Mouse (Mus musculus): ENCODE measurements around the gene Lrrc46. TPM values are rescaled to one million over a fixed set of nuclear protein-coding genes. Genes with fewer than 3 reads are reported as not detected.
A peak's percentile ranks its signal among the peaks of the same experiment; 100 is the strongest.

Gene Lrrc46
- total RNA-seq, 2 experiments from 2014 or later = 0.76 to 0.85 TPM

- DNase-seq = no peak
Measured at GRCm38 (mm10) chr11:97049492-97050085, 8.4 kb upstream of the Lrrc46 start.

GRCm38 (mm10) chr11:97048090-97048650 is 7.0 kb upstream of the Lrrc46 start:
- DNase-seq = no peak

GRCm38 (mm10) chr11:97045861-97046260 is 4.7 kb upstream of the Lrrc46 start:
- DNase-seq = no peak

GRCm38 (mm10) chr11:97044902-97045301 is 3.7 kb upstream of the Lrrc46 start:
- no peak for DNase-seq

- DNase-seq = no peak
Measured at GRCm38 (mm10) chr11:97040301-97041021, 746 bp downstream of the Lrrc46 start.

GRCm38 (mm10) chr11:97038881-97039280 is 2.3 kb downstream of the Lrrc46 start:
- DNase-seq = no peak

GRCm38 (mm10) chr11:97036141-97036540 is 5.1 kb downstream of the Lrrc46 start:
- DNase-seq = no peak

GRCm38 (mm10) chr11:97033781-97034180 is 7.4 kb downstream of the Lrrc46 start:
- no peak for DNase-seq

- DNase-seq = no peak
Measured at GRCm38 (mm10) chr11:97032499-97032898, 8.7 kb downstream of the Lrrc46 start.

GRCm38 (mm10) chr11:97031977-97032376 is 9.2 kb downstream of the Lrrc46 start:
- no peak for DNase-seq

- no peak for DNase-seq
Measured at GRCm38 (mm10) chr11:97030426-97030825, 10.8 kb downstream of the Lrrc46 start.

- peak; percentile 75 to 79 for DNase-seq
Measured at GRCm38 (mm10) chr11:97029686-97030417, 11.4 kb downstream of the Lrrc46 start, which contains the start of gene Scrn2. Gene Scrn2 (plus strand): TSS chr11:97029938.

- peak; percentile 78 for DNase-seq
Measured at GRCm38 (mm10) chr11:97025721-97026344, 15.4 kb downstream of the Lrrc46 start.

- DNase-seq = no peak
Measured at GRCm38 (mm10) chr11:97024977-97025376, 16.2 kb downstream of the Lrrc46 start.

- peak; percentile 52 to 56 for DNase-seq
Measured at GRCm38 (mm10) chr11:97021873-97022484, 19.2 kb downstream of the Lrrc46 start.

GRCm38 (mm10) chr11:97021121-97021765 is 20.0 kb downstream of the Lrrc46 start:
- no peak for DNase-seq

GRCm38 (mm10) chr11:97019345-97019708 is 21.9 kb downstream of the Lrrc46 start:
- DNase-seq = no peak

- no peak for DNase-seq
Measured at GRCm38 (mm10) chr11:97018583-97019344, 22.4 kb downstream of the Lrrc46 start.

GRCm38 (mm10) chr11:97017696-97018582 is 23.3 kb downstream of the Lrrc46 start:
- no peak for DNase-seq

All from layer of hippocampus, postnatal 36 days (tissue).